Mouse (Mus musculus): Measurements from ENCODE around the gene Diras1. TPM values are rescaled to one million over a fixed set of nuclear protein-coding genes. Genes with fewer than 3 reads are reported as not detected.
"Not testable (repeated sequence)": the region's sequence is repeated elsewhere in the genome, so short reads cannot be mapped to it uniquely, and the experiment has no call there.

The Diras1 gene
- polyA plus RNA-seq (2012; rRNA removed), result 0.05 and 0.13 TPM in 2 replicates

- Histone ChIP-seq H3K27ac (ENCODE audit: control insufficient read depth, insufficient read depth, low read length) (no peak within 1 kb of the TSS), H3K4me3 (ENCODE audit: control insufficient read depth, insufficient read depth, low read length) (no peak within 1 kb of the TSS), H3K4me1 (replicated peaks; ENCODE audit: control insufficient read depth, insufficient read depth, low read length) (no peaks in the 10 kb centered on the region), H3K36me3 (ENCODE audit: control insufficient read depth, insufficient read depth, low read length) (no peaks in the 10 kb centered on the region), H3K27me3 (ENCODE audit: control insufficient read depth, insufficient read depth, low read length) (peaks cover 5% of the 10 kb centered on the region; the same call in 1 of the 2 replicates)
- DNase-seq, result no peak
- 60% methylated on average over 12 of the region's 12 CpGs for WGBS
- TF ChIP-seq CTCF (IDR thresholded peaks at IDR 0.05; ENCODE audit: borderline replicate concordance, control insufficient read depth, extremely low read depth, insufficient read depth, low read length, poor library complexity), result no peak
Measured at GRCm38 (mm10) chr10:81025639-81026275, at the start of gene Diras1. Diras1 (minus strand) TSS chr10:81025662.

- Histone ChIP-seq H3K27ac (ENCODE audit: control insufficient read depth, insufficient read depth, low read length) (no peak overlapping the region), H3K4me1 (replicated peaks; ENCODE audit: control insufficient read depth, insufficient read depth, low read length) (peaks cover 8% of the 10 kb centered on the region; the same call in 1 of the 2 replicates), H3K36me3 (ENCODE audit: control insufficient read depth, insufficient read depth, low read length) (no peaks in the 10 kb centered on the region), H3K27me3 (ENCODE audit: control insufficient read depth, insufficient read depth, low read length) (no peaks in the 10 kb centered on the region), H3K4me3 (ENCODE audit: control insufficient read depth, insufficient read depth, low read length) (no peak overlapping the region)
- DNase-seq, result peak; percentile 19
- WGBS, result 75% methylated on average over 7 of the region's 7 CpGs
- TF ChIP-seq CTCF (IDR thresholded peaks at IDR 0.05; ENCODE audit: borderline replicate concordance, control insufficient read depth, extremely low read depth, insufficient read depth, low read length, poor library complexity) (peak; percentile 63; the same call in 1 of the 2 replicates), POLR2A (IDR thresholded peaks at IDR 0.05; ENCODE audit: control insufficient read depth, extremely low read depth, insufficient read depth, low read length, poor library complexity) (no peak)
Measured at GRCm38 (mm10) chr10:81073464-81073863, 48.0 kb upstream of the Diras1 start.

- no peaks in the 10 kb centered on the region for H3K36me3 ChIP-seq (ENCODE audit: control insufficient read depth, insufficient read depth, low read length)
- TF ChIP-seq POLR2A (IDR thresholded peaks at IDR 0.05; ENCODE audit: control insufficient read depth, extremely low read depth, insufficient read depth, low read length, poor library complexity) (no peak), CTCF (IDR thresholded peaks at IDR 0.05; ENCODE audit: borderline replicate concordance, control insufficient read depth, extremely low read depth, insufficient read depth, low read length, poor library complexity) (no peak)
- H3K27me3 ChIP-seq (ENCODE audit: control insufficient read depth, insufficient read depth, low read length), result no peaks in the 10 kb centered on the region
- WGBS, result 96% methylated on average over 8 of the region's 8 CpGs
- H3K4me1 ChIP-seq (replicated peaks; ENCODE audit: control insufficient read depth, insufficient read depth, low read length), result peaks cover 8% of the 10 kb centered on the region; the same call in 1 of the 2 replicates
- no peak overlapping the region for H3K4me3 ChIP-seq (ENCODE audit: control insufficient read depth, insufficient read depth, low read length)
- H3K27ac ChIP-seq (ENCODE audit: control insufficient read depth, insufficient read depth, low read length), result no peak overlapping the region
- no peak for DNase-seq
Measured at GRCm38 (mm10) chr10:81072290-81072689, 46.8 kb upstream of the Diras1 start.

- H3K4me3 ChIP-seq (ENCODE audit: control insufficient read depth, insufficient read depth, low read length), result peak within 1 kb of the TSS; percentile 41
- no peaks in the 10 kb centered on the region for H3K36me3 ChIP-seq (ENCODE audit: control insufficient read depth, insufficient read depth, low read length)
- peak; percentile 97 for DNase-seq
- TF ChIP-seq POLR2A (IDR thresholded peaks at IDR 0.05; ENCODE audit: control insufficient read depth, extremely low read depth, insufficient read depth, low read length, poor library complexity) (peak; percentile 59; the same call in 1 of the 2 replicates), CTCF (IDR thresholded peaks at IDR 0.05; ENCODE audit: borderline replicate concordance, control insufficient read depth, extremely low read depth, insufficient read depth, low read length, poor library complexity) (peak; percentile 34; the same call in 1 of the 2 replicates)
- H3K4me1 ChIP-seq (replicated peaks; ENCODE audit: control insufficient read depth, insufficient read depth, low read length), result peaks cover 8% of the 10 kb centered on the region; the same call in 1 of the 2 replicates
- no peaks in the 10 kb centered on the region for H3K27me3 ChIP-seq (ENCODE audit: control insufficient read depth, insufficient read depth, low read length)
- no peak within 1 kb of the TSS for H3K27ac ChIP-seq (ENCODE audit: control insufficient read depth, insufficient read depth, low read length)
- under 1% methylated on average over 35 of the region's 35 CpGs for WGBS
Measured at GRCm38 (mm10) chr10:81069836-81070235, 44.4 kb upstream of the Diras1 start, which contains the start of gene Thop1. Thop1 (plus strand) TSS chr10:81070035.

- no peaks in the 10 kb centered on the region for H3K36me3 ChIP-seq (ENCODE audit: control insufficient read depth, insufficient read depth, low read length)
- WGBS, result 81% methylated on average over 5 of the region's 5 CpGs
- no peak for DNase-seq
- no peak for TF ChIP-seq POLR2A (IDR thresholded peaks at IDR 0.05; ENCODE audit: control insufficient read depth, extremely low read depth, insufficient read depth, low read length, poor library complexity)
- TF ChIP-seq CTCF (IDR thresholded peaks at IDR 0.05; ENCODE audit: borderline replicate concordance, control insufficient read depth, extremely low read depth, insufficient read depth, low read length, poor library complexity), result no peak
- no peak overlapping the region for H3K4me3 ChIP-seq (ENCODE audit: control insufficient read depth, insufficient read depth, low read length)
- no peak overlapping the region for H3K27ac ChIP-seq (ENCODE audit: control insufficient read depth, insufficient read depth, low read length)
- H3K27me3 ChIP-seq (ENCODE audit: control insufficient read depth, insufficient read depth, low read length), result no peaks in the 10 kb centered on the region
- H3K4me1 ChIP-seq (replicated peaks; ENCODE audit: control insufficient read depth, insufficient read depth, low read length), result peaks cover 8% of the 10 kb centered on the region; the same call in 1 of the 2 replicates
Measured at GRCm38 (mm10) chr10:81068706-81069105, 43.2 kb upstream of the Diras1 start.

GRCm38 (mm10) chr10:81064519-81064918 lies 39.1 kb upstream of the Diras1 start:
- WGBS, result 93% methylated on average over 8 of the region's 8 CpGs
- not testable (repeated sequence) for H3K4me1 ChIP-seq (replicated peaks; ENCODE audit: control insufficient read depth, insufficient read depth, low read length); H3K27me3 ChIP-seq (ENCODE audit: control insufficient read depth, insufficient read depth, low read length); H3K4me3 ChIP-seq (ENCODE audit: control insufficient read depth, insufficient read depth, low read length); H3K27ac ChIP-seq (ENCODE audit: control insufficient read depth, insufficient read depth, low read length); DNase-seq; H3K36me3 ChIP-seq (ENCODE audit: control insufficient read depth, insufficient read depth, low read length)

GRCm38 (mm10) chr10:81062710-81063109 lies 37.2 kb upstream of the Diras1 start:
- no peak overlapping the region for H3K27ac ChIP-seq (ENCODE audit: control insufficient read depth, insufficient read depth, low read length)
- H3K36me3 ChIP-seq (ENCODE audit: control insufficient read depth, insufficient read depth, low read length), result no peaks in the 10 kb centered on the region
- H3K27me3 ChIP-seq (ENCODE audit: control insufficient read depth, insufficient read depth, low read length), result no peaks in the 10 kb centered on the region
- H3K4me1 ChIP-seq (replicated peaks; ENCODE audit: control insufficient read depth, insufficient read depth, low read length), result peaks cover 12% of the 10 kb centered on the region
- WGBS, result 66% methylated on average over 4 of the region's 4 CpGs
- no peak for DNase-seq
- no peak for TF ChIP-seq POLR2A (IDR thresholded peaks at IDR 0.05; ENCODE audit: control insufficient read depth, extremely low read depth, insufficient read depth, low read length, poor library complexity)
- no peak for TF ChIP-seq CTCF (IDR thresholded peaks at IDR 0.05; ENCODE audit: borderline replicate concordance, control insufficient read depth, extremely low read depth, insufficient read depth, low read length, poor library complexity)
- H3K4me3 ChIP-seq (ENCODE audit: control insufficient read depth, insufficient read depth, low read length), result no peak overlapping the region

Data from thymus, adult 2 months (tissue).